Mouse (Mus musculus) midbrain, embryonic 16.5 days (tissue): ENCODE data around the gene Kncn. TPM values are rescaled to one million over a fixed set of nuclear protein-coding genes. Genes with fewer than 3 reads are reported as not detected.

Experiments used
- ATAC-seq: fragments of 200-750 bp; cut with Nextera tagmentation; 2 replicates; pipeline ENCODE4 v1.8.0; 2017; ENCODE audit warnings: moderate TSS enrichment
- H3K27ac ChIP-seq: fragments of 300-500 bp; sonication (generic); 2 replicates; pipeline ENCODE4 v1.5.1; 2014; ENCODE audit warnings: mild to moderate bottlenecking, low read length, mixed read lengths
- H3K27me3 ChIP-seq: fragments of 300-500 bp; sonication (generic); 2 replicates; pipeline ENCODE4 v1.6.1; 2014; ENCODE audit warnings: low read depth, low read length, mixed read lengths; ENCODE audit not compliant: control insufficient read depth, insufficient read depth
- H3K36me3 ChIP-seq: fragments of 300-500 bp; sonication (generic); 2 replicates; pipeline ENCODE4 v1.6.1; 2014; ENCODE audit warnings: mild to moderate bottlenecking, low read length, moderate library complexity, mixed read lengths; ENCODE audit not compliant: control insufficient read depth, insufficient read depth
- H3K4me1 ChIP-seq: fragments of 300-500 bp; sonication (generic); 2 replicates; pipeline ENCODE4 v1.6.1; 2014; ENCODE audit warnings: mild to moderate bottlenecking, low read length, mixed read lengths; ENCODE audit not compliant: control insufficient read depth, insufficient read depth
- H3K4me2 ChIP-seq: fragments of 300-500 bp; sonication (generic); 2 replicates; pipeline ENCODE4 v1.6.1; 2014; ENCODE audit warnings: mild to moderate bottlenecking, low read length, mixed read lengths
- H3K4me3 ChIP-seq: fragments of 300-500 bp; sonication (generic); 2 replicates; pipeline ENCODE4 v1.5.1; 2014; ENCODE audit warnings: low read depth, mild to moderate bottlenecking, low read length, moderate library complexity, mixed read lengths
- H3K9ac ChIP-seq: fragments of 300-500 bp; sonication (generic); 2 replicates; pipeline ENCODE4 v1.6.1; 2014; ENCODE audit warnings: low read depth, low read length, mixed read lengths
- H3K9me3 ChIP-seq: fragments of 300-500 bp; sonication (generic); replicated peaks from 2 replicates; pipeline ENCODE4 v1.6.1; 2014; ENCODE audit warnings: mild to moderate bottlenecking, low read length, mixed read lengths; ENCODE audit not compliant: control insufficient read depth, poor library complexity, severe bottlenecking
- WGBS: fragments of 180-500 bp; shearing (Covaris S2); extraction: QIAGEN DNeasy Blood & Tissue Kit; methylation state at CpG from one replicate; pipeline ENCODE4 v1.1.7; 2014; 5-methylcytosine and 5-hydroxymethylcytosine counted together
- polyA plus RNA-seq: library from polyadenylated mRNA; unstranded; fragments of >200 nt; fragmentation: Nextera tagmentation; extraction: Ambion mirVana; gene quantifications from 2 replicates; pipeline ENCODE4 v1.2.1, GENCODE M21; 2015

Gene Kncn
- polyA plus RNA-seq, 1 experiment from 2014 or later = 0.18 TPM

DNA sequence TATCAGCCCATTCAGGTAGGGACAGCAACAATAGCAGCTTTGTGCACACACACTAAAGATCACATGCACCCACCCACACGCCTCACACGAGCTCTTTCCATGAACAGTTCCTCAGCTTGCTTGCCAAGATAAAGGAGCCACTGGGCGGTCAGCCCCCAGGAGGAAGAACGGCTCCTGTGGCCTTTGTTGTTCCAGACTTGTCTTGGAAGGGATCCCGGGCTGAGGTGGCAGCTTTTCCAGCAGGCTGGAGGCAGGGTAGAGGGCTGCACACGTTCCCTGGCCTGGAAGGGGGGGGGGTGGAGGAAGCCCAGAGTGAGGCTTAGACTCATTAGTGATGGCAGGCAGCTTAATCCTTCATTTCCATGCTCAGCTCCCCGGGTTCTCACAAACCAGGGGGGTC, 24.4 kb downstream of the Kncn start:
- Histone ChIP-seq H3K36me3 (no peaks in the 10 kb centered on the region), H3K9ac (no peak overlapping the region), H3K27ac (no peak overlapping the region), H3K4me1 (no peaks in the 10 kb centered on the region; the same call in 1 of the 2 replicates), H3K27me3 (peaks cover 30% of the 10 kb centered on the region), H3K4me3 (no peak overlapping the region), H3K4me2 (no peak overlapping the region), H3K9me3 (no peaks in the 10 kb centered on the region)
- ATAC-seq = peak; percentile 75
- 5% methylated on average over 7 of the region's 7 CpGs for WGBS

DNA sequence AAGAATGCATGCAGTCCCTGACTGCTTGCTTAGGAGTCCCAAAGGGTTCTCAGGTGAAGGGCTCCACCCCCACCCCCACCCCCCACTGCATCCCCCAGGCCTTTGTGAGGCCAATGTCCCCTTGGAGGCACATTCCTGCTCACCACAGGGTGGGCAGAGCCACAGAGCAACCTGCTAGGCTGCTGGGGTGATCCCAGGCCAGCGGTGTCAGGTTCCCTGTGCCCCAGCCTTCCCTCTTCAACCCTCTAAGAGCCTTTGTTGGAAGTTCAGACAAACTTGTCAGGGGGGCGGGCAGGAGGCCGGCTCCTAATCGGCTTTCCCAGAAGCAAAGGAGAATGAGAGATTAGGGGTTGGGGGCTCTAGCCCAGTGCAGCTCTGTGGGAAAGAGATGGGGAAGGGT, 27.4 kb downstream of the Kncn start:
- no peak overlapping the region for H3K4me3 ChIP-seq
- H3K27ac ChIP-seq = no peak overlapping the region
- no peak overlapping the region for H3K9ac ChIP-seq
- 2% methylated on average over 4 of the region's 4 CpGs for WGBS
- peaks cover 14% of the 10 kb centered on the region for H3K27me3 ChIP-seq
- no peak overlapping the region for H3K4me2 ChIP-seq
- ATAC-seq = no peak
- H3K4me1 ChIP-seq = no peaks in the 10 kb centered on the region
- no peaks in the 10 kb centered on the region for H3K36me3 ChIP-seq
- no peaks in the 10 kb centered on the region for H3K9me3 ChIP-seq

- Histone ChIP-seq H3K9ac (no peak overlapping the region), H3K36me3 (no peaks in the 10 kb centered on the region), H3K4me1 (no peaks in the 10 kb centered on the region), H3K27ac (no peak overlapping the region), H3K9me3 (no peaks in the 10 kb centered on the region), H3K4me2 (no peak overlapping the region), H3K4me3 (no peak overlapping the region), H3K27me3 (no peaks in the 10 kb centered on the region)
- 72% methylated on average over 16 of the region's 16 CpGs for WGBS
- no peak for ATAC-seq
Measured at GRCm38 (mm10) chr4:115919911-115920310, 35.7 kb downstream of the Kncn start.

DNA sequence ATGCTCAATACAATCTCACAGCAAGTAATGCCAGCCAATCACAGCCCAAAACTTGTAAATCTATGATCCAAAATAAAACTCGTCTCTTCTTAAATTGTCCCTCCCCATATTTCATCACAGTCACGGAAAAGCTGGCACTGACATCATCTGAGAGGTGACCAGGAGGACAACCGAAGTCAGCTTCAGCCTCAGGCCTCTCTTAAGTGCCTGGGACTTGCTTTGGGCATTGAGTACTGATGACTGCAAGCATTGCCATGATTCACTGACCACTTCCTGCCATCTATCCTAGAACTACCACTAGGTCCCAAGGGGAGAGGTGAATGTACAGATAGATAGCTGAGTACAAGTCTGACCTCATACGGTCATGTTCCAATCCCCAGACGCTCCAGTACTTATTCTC, 38.5 kb downstream of the Kncn start:
- Histone ChIP-seq H3K9ac (no peak overlapping the region), H3K9me3 (no peaks in the 10 kb centered on the region), H3K4me2 (no peak overlapping the region), H3K4me1 (no peaks in the 10 kb centered on the region), H3K4me3 (no peak overlapping the region), H3K36me3 (no peaks in the 10 kb centered on the region), H3K27me3 (0 out of 2 replicates have a peak, but pooled peaks cover 5% of the 10 kb centered on the region), H3K27ac (no peak overlapping the region)
- WGBS = 90% methylated on average over 5 of the region's 5 CpGs
- ATAC-seq = no peak

GRCm38 (mm10) chr4:115923262-115923880, 39.2 kb downstream of the Kncn start:
- H3K4me3 ChIP-seq = no peak overlapping the region
- H3K4me2 ChIP-seq = no peak overlapping the region
- H3K9me3 ChIP-seq = no peaks in the 10 kb centered on the region
- no peaks in the 10 kb centered on the region for H3K4me1 ChIP-seq
- 0 out of 2 replicates have a peak, but pooled peaks cover 5% of the 10 kb centered on the region for H3K27me3 ChIP-seq
- 78% methylated on average over 16 of the region's 16 CpGs for WGBS
- no peak overlapping the region for H3K9ac ChIP-seq
- H3K36me3 ChIP-seq = no peaks in the 10 kb centered on the region
- no peak overlapping the region for H3K27ac ChIP-seq
- ATAC-seq = no peak

GRCm38 (mm10) chr4:115927637-115928036, 43.4 kb downstream of the Kncn start:
- no peaks in the 10 kb centered on the region for H3K4me1 ChIP-seq
- H3K9me3 ChIP-seq = no peaks in the 10 kb centered on the region
- H3K4me2 ChIP-seq = no peak overlapping the region
- H3K27me3 ChIP-seq = peaks cover 24% of the 10 kb centered on the region
- no peak overlapping the region for H3K9ac ChIP-seq
- no peak for ATAC-seq
- H3K36me3 ChIP-seq = no peaks in the 10 kb centered on the region
- H3K4me3 ChIP-seq = no peak overlapping the region
- WGBS = 72% methylated on average over 7 of the region's 7 CpGs
- no peak overlapping the region for H3K27ac ChIP-seq

DNA sequence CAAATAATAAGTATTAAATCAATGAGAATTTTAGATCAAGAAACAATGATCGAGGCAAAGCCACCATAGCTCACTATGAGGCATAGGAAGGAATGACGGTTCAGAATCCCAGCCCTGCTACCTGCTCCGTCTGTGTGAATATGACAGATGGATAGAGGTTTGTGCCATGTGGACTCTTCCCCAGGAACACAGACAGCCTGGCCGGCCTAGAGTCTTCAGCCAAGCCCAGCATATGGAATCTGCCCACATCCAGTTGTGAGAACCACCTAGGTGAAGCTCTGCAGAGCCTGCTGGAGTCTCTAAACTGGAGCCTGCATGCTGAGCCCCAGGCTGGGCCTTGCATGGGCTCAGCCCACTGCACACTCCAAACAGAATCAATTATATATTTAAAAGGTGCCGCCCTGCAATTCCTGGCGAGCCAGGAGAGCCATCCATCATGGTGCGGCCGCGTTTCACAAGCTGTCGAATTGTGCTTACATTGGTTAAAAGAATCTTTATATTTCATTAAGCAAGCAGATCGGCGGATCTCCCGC, 47.4 kb downstream of the Kncn start:
- Histone ChIP-seq H3K4me2 (no peak overlapping the region), H3K9me3 (no peaks in the 10 kb centered on the region), H3K9ac (no peak overlapping the region), H3K27me3 (peaks cover 45% of the 10 kb centered on the region), H3K27ac (no peak overlapping the region), H3K36me3 (no peaks in the 10 kb centered on the region), H3K4me3 (no peak overlapping the region), H3K4me1 (peaks cover 6% of the 10 kb centered on the region; the same call in 1 of the 2 replicates)
- 62% methylated on average over 13 of the region's 13 CpGs for WGBS
- ATAC-seq = no peak

DNA sequence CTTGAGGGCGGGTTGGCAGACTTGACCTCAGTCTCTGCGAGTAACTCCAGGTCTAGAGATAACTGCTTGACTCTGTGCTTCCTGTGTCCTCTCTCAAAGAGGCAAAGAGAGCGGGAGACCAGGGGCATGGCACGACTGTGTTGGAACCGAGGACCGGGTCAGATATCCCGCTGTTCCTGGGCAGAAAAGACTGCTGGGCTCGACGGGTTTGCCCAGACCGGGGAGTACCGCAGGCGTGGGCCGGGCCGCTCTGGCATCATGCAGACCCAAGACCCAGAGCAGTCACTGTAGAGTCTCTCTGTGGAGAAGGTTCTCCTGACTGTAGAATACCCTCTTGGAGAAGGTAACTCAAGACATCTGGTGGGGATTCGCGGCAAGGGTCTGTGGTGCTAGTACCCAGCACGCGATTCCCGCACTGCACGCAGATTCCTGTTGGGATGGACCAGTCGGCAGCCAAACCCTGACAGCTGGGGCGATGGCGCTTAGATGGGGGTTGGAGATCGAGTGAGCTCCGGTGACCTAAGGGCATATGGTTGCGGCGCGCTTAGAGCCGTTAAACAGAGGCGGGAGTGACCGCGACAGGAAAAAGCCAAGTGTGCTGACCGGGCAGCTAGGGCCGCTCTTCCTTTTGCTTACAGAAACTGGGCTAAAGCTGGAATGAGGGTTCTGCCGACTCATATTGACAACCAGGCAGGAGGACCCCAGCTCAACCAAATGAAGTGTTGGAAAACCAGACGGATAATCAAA, 51.8 kb downstream of the Kncn start:
- no peaks in the 10 kb centered on the region for H3K36me3 ChIP-seq
- H3K9ac ChIP-seq = no peak overlapping the region
- H3K4me1 ChIP-seq = peaks cover 17% of the 10 kb centered on the region
- H3K4me3 ChIP-seq = peak overlapping the region; percentile 17
- no peaks in the 10 kb centered on the region for H3K9me3 ChIP-seq
- H3K27me3 ChIP-seq = peaks cover 45% of the 10 kb centered on the region
- no peak overlapping the region for H3K27ac ChIP-seq
- H3K4me2 ChIP-seq = peak overlapping the region; percentile 38
- WGBS = 5% methylated on average over 36 of the region's 36 CpGs
- no peak for ATAC-seq

DNA sequence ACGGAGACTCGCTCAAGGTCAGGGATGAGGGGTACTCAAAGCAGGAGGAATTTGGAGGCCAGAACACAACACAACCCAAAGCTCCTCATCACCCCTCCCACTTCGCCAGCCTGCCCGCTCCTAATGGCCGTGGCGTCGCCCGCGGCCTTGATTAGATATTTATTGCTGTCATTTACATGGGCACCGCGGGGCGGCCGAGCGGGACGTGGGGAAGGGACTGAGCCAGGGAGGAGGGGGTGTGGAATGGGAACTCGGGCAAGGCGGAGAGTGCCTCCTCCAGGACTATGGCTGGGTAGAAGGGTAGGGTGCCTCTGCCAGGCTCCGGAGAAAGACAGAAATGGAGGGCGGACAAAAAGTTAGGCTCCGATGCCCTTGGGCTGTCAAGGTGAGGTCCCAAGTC, 52.4 kb downstream of the Kncn start:
- no peaks in the 10 kb centered on the region for H3K36me3 ChIP-seq
- no peak for ATAC-seq
- peaks cover 46% of the 10 kb centered on the region for H3K27me3 ChIP-seq
- no peak overlapping the region for H3K27ac ChIP-seq
- no peak overlapping the region for H3K9ac ChIP-seq
- 1% methylated on average over 20 of the region's 20 CpGs for WGBS
- peak overlapping the region; percentile 38 for H3K4me2 ChIP-seq
- no peaks in the 10 kb centered on the region for H3K9me3 ChIP-seq
- H3K4me3 ChIP-seq = peak overlapping the region; percentile 17
- H3K4me1 ChIP-seq = peaks cover 17% of the 10 kb centered on the region
